Mouse (Mus musculus): ENCODE data around the gene Cldn12.

Gene Cldn12

GRCm38 (mm10) chr5:5494269-5495005, 20.3 kb downstream of the Cldn12 start:
- DNase-seq = peak; percentile 25

- DNase-seq = no peak
Measured at GRCm38 (mm10) chr5:5492163-5492562, 22.6 kb downstream of the Cldn12 start.

DNA sequence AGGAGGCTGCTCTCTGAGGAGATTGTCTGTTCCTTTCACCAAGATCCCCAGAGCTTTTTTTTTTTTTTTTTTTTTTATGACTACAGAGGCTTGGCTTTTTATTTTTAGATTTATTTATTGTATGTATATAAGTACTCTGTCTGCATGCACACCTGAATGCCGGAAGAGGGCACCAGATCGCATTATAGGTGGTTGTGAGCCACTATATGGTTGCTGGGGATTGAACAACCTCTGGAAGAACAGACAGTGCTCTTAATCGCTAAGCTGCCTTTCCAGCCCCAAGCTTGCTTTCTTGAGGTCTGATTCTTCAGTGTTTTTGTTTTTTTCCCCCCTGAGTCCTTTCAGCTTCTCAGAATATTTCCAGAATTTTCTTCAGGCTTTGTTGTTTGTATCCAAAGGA, 28.7 kb downstream of the Cldn12 start:
- DNase-seq = no peak

GRCm38 (mm10) chr5:5483254-5483858, 31.4 kb downstream of the Cldn12 start:
- DNase-seq = no peak

- no peak for DNase-seq
Measured at GRCm38 (mm10) chr5:5481662-5482061, 33.1 kb downstream of the Cldn12 start.

- no peak for DNase-seq
Measured at GRCm38 (mm10) chr5:5479043-5479442, 35.7 kb downstream of the Cldn12 start, which contains the start of gene 1700015F17Rik. 1700015F17Rik (minus strand) TSS chr5:5479143.

DNA sequence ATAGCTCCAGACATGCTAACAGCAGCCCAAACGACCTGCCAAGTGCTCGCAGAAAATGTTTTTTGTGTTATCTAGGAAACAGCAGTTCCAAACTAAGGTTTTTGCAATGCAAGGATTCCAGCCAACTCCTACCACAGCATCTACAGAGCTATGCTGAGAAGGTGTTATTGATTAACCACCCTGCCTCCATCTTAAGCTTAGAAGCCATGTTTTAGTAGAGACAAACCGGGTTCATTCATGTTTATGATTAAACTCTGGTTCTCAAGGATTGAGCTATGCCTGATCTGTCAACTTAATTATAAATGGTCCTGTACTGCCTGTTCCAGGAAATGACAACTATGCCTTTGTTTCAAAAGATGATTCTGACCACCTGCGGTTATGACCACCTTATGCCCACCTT, 38.6 kb downstream of the Cldn12 start:
- DNase-seq = no peak

DNA sequence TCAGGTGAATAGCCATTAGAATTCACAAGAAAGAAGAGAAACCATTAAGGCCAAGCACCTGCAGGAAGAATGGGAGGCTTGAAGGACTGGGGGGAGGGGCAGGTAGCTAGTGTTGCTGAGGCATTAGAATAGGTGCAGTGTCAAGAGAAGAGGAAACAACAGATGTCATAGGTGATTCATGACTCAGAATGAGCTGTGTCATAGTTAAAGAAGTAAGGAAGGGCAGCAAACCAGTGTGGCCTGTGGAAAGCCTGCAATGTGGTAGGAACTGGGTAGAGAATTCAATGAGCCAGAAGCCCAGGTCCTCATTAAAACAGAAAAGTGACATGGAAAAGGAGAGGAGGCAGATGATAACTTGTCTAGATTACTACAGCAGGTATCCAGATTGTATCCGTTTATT, 49.5 kb downstream of the Cldn12 start:
- DNase-seq = no peak
